Mouse (Mus musculus) fibroblast of lung, adult 2 months (primary cell): Measurements from ENCODE around the gene Cdk16.
"Not testable (repeated sequence)": the region's sequence is repeated elsewhere in the genome, so short reads cannot be mapped to it uniquely, and the experiment has no call there.

Experiments used
- DNase-seq: peaks from one replicate; pipeline ENCODE4 v3.0.0-alpha.2; 2011; ENCODE audit warnings: low read depth

Gene Cdk16

DNA sequence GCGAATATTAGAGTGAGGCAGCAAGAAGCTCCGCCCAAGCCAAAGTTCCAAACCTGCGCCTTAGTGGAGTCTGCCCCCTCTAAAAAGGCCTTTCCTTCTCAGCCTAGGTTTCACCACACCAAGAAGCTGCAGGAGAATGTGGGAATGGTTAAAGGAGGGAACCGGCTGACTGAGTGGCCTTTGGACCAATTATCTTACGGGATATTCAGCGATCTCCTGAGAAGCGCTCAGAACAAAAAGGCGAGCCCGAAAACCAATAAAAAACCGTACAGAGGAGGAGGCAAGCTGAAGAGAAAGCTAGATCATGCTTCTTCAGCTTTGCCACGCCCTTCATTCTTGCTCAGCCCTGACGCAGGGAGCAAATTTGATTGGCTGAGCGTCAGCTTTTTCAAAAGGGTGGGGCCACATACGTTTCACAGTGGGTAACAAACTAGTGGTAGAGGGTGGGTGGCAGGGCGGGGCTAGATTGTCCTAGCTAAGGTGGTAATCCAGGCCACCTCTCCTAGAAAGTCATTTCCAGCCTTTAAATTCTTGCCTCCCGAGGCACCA lies at the start of gene Cdk16:
Cdk16 (plus strand) TSS at position 436 of the 549 bp plus-strand sequence.
- peak; percentile 81 for DNase-seq

DNA sequence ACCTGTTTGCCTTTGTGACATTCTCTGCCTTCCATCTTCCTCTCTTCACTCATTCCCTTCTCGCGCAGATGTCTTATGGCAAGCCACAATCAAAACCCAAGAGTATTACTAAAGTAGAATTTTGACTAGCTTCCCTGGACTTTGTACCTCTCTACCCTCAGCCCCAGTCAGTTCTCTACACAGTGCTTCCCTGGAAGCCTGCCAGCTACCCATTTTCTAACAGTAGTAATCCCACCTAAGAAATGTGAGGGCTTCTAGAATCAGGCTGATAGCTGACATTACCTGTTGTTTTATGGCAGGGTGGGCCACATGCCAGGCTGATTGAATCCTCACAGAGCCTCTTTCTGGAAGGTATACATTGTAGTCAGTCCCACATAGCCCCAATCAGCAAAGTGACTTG lies 49.6 kb upstream of the Cdk16 start:
- no peak for DNase-seq

DNA sequence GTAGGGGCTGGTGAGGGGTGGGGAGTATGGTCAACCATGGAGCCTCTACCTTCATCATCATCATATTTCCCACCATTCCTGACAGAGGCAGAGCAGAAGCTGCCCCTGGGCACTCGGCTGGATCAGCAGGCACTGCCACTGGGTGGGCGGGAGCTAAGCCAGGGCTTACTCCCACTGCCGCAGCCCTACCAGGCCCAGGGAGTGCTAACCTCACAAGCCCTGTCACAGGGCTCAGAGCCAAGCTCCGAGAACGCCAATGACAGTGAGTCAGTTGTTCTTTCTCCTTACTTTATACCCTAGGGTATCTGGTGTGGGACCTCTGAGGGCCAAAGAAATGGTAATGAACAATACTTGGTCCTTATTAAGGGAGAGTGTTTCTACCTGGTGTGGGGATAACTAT lies 43.0 kb upstream of the Cdk16 start:
- DNase-seq: no peak

DNA sequence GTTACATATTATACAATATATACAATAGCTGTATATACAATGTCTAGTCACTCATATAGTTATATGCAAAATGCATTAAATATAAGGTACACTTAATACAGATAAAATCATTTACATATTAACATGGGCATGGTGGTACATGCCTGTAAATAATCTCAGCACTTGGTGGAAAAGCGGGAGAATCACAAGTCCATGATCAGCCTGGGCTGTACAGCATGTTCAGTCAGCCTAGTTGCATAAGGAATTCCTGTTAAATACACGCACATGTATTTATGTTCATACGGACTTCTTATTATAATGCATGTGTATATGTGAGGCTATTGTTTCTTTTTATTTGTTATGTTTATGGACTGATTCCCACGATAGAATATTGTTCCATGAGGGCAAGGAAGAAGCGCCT lies 30.2 kb upstream of the Cdk16 start:
- DNase-seq: no peak

DNA sequence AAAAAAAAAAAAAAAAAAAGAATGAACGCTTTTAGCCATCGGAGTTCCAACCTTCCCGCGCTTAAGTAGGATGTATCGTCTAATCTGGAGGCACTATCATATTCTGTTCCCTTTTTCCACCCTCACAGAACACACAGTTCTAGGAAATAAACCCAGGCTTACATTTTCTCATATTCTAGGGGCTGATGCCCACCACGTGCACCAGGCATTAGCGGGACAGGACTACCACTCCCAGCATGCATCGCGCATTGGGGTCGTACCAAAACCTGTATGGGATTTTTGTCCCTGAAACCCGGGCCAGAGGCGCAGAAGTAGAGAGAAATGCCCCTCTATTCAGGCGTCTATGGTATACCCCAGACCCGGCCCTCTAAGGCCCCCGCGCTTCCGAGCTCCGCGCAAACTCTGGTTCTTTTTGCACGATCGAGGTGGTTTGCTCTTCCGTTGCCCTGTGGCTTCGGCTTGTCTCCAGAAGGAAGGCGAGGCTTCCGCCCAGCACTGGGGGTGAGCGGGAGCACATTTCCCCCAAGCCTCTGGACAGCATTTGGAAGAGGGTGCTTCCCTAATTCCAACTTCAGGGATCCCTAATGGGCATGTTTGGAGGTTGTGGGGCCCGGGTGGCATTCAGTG lies 29.6 kb upstream of the Cdk16 start, which contains the start of gene Uba1:
Uba1 (plus strand) TSS at position 301 of the 627 bp plus-strand sequence.
- DNase-seq: peak; percentile 52

DNA sequence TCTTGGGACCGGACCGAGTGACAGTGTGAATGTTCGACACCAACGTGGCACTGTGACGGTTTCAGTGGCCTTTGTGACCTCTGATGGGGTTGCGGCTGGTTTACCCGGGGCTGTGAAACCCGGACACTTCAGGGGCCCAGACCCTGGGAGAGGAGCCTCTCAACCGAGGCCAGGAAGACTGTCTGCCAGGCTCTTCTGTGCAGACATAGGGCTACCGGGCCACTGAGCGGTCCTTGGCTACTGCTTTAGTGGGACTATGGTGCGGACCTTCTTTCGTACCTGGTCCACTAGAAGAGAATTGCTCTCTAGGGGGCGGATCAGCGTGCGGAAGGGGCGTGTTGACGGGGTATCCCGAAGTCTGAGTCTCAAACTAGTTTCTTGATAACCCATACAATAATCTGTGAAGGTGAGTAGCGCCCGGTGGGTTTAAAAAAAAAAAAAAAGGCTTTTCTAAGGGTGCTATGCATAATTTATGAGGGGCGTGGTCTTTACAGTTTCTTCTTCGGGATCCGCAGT lies 28.8 kb upstream of the Cdk16 start:
- DNase-seq: no peak

DNA sequence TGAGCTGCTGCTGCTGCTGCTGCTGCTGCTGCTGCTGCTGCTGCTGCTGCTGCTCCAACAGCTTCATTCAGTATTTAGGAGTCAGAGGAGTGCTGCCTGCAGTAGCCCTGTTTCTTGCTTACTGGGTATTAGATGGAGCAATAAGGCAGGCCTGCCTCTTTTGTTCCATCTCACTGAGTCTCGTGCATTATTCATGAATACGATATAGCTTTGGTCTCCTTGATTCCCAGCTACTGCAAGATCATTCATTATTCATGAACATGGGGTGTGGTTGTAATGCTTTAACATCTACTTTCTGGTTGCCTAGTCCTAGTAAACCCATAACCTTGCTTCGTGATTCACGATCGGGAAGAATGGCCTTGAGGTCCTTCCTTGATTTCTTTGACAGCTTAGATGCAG lies 25.4 kb upstream of the Cdk16 start:
- no peak for DNase-seq

DNA sequence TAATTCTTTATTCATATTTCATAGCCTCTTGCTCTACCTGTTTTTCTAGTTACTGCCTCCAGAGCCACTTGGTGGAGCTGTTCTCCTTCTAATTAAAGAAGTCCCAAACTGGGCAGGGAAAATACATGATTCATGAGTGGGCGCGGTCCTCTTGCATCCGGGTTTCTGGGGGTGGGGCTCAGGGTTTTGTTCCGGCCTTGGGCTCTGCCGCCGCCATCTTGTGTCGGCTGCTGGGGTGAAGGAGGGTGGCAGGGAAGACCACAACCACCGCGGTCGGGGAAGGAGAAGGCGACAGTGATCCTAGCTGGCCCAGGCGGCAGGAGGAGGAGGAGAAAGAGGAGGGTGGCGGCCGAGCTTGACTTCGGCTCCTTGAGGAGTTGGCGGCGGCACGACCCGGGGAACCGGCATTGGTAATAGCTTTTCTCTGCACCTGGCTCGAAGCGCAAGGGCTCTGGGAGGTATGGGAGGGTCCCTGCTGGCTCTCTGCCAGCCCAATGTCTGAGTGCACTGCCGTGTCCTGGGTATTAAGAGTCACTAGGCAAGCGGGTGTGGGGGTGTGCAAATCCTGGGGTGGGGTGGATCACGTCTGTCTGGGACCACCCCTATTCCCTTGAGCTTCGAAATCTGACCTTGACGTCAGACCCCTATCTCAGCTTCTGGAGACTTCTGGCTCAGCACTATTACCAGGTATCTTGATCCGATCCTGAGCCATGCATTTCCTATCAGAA lies 24.9 kb upstream of the Cdk16 start:
- peak; percentile 45 for DNase-seq

DNA sequence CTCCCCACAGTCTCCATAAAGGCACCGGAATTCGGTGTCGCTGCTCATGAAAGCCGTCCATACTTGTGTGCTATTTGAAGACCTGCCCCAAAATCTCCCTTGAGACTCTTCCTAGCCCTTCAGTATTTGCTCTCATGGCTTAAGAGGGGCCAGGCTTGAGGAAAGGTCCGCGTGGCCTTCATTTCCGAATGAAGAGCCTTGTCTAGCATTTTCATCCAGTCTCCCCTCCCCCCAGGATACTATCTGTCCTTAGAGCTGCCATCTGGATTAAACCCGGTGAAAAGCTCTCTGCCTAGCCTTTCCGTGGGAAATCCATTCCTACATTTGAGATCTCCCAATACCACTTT lies 24.3 kb upstream of the Cdk16 start:
- no peak for DNase-seq

DNA sequence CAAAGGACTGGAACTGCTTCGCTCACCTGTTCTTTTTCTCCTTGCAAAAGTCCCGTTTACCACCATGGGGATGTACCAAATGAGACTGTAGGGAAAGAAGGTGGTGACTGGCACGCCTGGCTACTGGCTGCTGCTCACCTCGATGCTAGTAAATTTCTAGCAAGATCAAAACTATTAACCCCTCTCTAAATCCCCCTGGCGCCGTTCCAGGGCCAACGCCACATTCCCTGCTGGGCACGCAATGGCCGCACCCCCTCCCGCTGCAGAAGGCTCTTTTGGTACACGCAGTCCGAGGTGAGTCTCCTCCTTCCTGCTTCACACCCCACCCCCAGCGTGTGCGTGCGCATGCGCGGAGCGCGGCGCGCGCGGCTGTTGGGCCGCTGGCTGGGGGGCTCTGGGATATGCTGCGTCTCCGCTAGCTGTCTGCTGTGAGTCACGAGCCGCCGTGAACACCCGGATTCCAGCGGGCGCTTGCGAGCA lies 354 bp downstream of the Cdk16 start:
- peak; percentile 45 for DNase-seq

DNA sequence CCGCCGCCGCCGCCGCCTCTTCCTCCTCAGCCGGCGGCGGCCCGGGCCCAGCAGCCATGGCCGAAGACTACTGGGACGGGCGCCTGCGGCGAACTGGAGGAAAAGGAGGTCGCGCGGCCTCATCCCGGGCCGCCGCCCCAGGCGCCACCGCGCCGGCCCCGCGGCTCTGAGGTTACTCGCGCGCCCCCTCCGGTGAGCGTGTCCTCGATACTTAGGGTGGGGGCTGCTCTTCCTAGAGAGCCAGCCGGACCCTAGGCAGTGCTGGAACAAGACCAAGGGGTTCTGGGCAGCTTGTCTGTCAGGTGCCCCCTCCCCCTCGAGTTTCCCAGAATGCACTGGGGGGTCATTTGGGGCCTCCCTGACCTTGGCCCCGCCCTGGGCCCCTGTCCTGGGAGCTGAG lies 861 bp downstream of the Cdk16 start:
- DNase-seq: no peak

DNA sequence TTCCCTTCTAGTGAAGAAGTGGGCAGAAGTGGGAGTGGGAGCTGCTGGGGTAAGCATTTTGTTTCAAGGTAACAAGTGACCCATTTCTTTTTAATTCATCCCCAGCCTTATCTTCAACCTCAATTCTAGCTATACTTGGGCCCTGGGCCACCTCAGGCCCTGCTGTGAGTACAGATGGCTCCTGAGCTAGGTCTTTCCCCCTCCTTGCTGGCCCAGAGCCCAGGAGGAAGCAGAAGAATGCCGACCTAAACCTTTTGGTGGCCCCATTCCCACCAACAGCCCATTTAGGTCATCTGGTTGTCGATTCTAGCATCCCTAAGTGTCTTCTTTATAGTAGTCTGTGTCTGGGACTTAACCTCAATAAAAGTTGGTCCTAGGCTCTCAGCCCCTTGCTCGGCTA lies 3.8 kb downstream of the Cdk16 start:
- DNase-seq: no peak

DNA sequence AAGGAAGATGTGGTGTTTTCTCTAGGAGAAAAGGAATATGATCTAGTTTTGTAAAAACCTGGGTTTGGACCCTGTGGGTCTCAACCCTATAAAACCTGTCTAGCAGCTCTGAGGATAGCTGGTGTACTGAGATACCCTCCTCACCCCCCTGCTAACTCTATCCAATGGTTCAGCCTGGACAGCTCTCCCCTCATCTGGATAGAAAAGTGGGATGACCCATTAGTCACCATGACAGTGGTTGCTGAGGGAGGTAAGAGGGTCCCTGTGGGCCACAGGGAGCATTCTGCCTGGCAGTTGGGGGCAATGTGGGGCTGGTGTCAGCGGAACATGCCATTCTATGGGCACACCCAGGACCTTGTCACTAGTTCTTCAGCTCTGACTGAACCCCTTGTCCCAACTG lies 4.9 kb downstream of the Cdk16 start:
- no peak for DNase-seq

DNA sequence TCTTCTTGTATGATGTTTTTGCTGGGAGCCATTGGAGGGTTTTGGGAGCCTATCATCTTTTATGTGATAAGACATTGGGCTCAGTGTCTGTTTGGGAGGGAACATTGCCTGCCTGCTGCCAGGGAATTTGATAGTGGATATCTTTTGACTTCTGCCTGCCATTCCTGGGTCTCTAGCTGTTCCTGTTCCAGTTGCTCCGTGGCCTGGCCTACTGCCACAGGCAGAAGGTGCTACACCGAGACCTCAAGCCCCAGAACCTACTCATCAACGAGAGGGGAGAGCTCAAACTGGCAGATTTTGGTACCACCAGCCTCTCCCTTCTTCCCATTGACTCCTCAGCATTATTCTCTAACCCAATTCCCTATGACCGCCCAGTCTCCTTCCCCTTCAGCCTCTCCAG lies 8.1 kb downstream of the Cdk16 start:
- no peak for DNase-seq

DNA sequence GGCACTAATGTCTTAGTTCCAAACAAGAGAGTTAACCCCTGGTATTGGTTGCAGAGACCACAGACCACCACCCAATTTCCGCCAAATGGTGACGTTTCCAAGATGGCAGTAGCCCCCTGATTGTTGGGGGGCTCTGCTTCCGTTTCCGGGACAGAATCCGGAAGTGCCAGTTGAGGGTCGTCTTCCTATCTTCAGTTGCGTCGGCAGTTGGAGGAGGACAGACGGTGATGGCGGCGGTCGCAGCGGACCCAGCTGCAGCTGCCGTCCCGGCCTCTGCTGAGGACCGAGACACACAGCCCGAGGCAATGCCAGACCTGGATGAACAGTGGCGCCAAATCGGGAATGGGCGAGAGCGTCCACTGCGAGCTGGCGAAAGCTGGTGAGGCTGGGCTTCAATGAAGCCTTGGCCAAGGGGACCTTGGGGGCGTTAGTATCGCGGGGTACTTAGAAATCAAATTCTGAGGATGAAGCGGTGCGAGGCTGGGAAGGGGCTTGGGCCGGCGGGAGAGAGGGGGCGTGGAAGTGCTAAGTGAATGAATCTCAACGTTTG lies 16.1 kb downstream of the Cdk16 start, which contains the start of gene Usp11:
Usp11 (plus strand) TSS at position 166 of the 550 bp plus-strand sequence.
- DNase-seq: no peak

DNA sequence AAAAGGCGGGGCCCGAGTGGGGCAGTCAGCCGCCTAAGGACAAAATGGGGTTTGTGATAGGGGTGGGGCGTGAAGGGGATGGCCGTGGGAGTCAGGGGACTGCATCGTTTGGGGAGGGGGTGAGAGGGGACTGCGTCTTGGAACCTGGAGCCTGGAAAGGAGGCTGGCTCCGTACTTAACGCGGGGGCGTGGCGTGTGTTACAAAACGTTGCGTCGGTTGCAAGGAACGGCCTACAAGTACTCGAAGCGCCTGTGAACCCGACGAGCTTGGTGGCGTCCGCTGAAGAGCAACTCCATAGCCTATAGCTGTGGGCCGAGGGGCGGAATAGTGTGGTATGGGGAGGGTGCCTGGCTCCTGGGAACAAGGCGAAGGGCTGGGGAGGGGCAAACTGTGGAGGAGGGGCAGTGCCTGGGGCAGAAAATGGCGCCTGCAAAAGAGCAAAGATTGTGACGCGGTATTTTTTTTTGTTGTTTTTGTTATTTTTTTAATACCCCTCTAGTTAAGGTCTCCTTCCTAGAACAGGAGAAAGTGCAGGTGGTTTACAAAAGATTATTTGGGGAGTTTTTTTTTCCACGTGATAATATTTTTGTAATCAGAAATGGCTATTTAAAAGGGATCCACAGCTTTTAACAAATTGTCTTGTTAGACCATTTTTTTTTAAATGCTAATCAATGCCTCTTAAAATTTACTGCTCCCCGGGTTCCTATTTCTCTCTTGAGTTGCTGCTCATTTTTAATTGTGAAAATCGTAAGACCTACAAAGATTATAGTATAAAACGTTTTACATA lies 16.7 kb downstream of the Cdk16 start:
- DNase-seq: peak; percentile 60

DNA sequence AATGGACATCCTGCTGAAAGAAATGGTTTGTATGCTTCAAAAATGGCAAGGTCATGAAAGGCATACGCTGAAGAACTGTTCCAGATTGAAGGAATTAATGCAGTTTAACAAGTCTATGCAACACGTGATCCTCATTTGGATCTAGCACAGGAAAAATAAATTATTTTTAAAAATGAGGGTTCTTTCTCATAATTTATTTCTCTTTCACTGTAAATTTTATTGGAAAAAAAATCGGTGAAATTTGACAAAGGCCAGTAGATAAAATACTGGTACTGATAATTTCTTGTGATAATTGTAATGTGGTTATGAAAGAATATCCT lies 17.3 kb downstream of the Cdk16 start:
- DNase-seq: no peak

DNA sequence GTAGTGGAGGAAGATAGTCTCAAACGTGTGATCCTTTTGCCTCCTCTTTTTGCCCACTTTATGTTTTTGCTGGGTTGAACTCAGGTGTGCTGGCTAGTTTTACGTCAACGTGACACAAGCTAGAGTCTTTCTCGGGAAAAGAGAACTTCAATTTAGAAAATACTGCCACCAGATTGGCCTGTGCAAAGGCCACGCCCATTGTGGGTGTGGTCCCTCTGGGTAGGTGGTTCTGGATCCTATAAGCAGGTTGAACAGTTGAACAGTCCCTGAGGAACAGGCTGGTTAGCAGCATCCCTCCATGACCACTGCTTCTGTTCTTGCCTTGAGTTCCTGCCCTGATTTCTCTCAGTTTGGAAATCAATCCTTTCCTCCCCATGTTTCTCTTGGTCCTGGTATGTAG lies 40.9 kb downstream of the Cdk16 start:
- DNase-seq: no peak

DNA sequence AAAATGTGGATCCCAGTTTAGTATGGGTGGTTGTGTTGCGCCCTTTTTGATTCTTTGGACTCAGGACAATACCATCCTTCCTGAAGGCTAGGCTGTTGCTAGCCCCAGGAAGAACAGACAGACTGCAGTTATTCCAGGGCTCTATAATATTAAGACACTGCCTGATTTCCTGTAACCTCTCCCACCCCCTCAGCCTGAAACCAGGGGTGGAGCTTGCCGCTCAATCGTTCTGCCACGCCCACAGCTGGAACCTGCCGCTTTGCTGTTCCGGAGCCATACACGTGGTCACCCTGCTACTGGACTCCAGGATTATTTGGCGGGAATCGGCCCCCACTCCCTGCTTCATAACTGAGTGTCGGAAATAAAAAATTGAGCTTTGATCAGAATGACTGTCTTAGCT lies 42.3 kb downstream of the Cdk16 start:
- DNase-seq: not testable (repeated sequence)

DNA sequence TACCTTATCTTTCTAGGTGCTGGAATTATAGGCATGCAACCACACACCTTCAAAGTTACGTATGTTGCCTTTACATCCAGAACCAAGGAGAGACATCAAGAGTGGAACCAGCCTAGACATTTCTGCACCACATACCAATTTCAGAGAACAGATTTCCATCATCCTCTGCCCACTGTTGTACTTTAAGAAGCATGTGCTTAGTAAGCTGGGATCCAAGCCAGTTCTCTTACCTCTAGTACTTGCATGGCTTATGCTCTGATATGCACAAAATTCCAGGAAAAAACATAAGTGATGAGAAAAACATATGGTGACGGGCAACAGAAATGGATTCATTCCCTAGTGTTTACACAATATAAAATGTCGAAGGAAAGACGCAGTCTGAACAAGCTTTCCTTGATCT lies 48.7 kb downstream of the Cdk16 start:
- no peak for DNase-seq

DNA sequence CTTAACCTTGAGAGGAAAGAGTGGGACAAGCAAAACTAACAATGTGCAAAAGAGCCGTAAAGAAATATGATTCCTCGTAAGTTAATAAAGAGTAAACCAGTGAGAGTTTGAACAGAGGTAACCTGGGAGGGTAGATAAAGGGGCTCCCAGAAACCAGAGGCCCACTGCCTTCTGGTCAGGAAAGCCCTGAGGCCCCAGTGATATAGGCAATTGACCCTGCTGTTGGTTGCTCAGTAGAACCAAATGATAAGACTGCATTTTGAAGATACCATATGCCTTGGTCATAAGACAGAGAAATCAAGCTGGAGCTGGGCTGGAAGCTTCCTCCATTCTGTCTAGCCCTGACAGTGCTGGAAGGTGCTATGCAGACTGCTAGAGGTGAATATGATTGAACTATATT lies 61.1 kb downstream of the Cdk16 start:
- DNase-seq: no peak
